Mouse (Mus musculus): ENCODE data around the gene Gm20388. TPM values are rescaled to one million over a fixed set of nuclear protein-coding genes. Genes with fewer than 3 reads are reported as not detected.

The Gm20388 gene
- polyA plus RNA-seq, 1 experiment from 2014 or later = not detected

- WGBS = 2% methylated on average over 45 of the region's 52 CpGs
- Histone ChIP-seq H3K4me1 (peaks cover 57% of the 10 kb centered on the region), H3K4me2 (peak overlapping the region; percentile 80), H3K36me3 (no peaks in the 10 kb centered on the region), H3K27me3 (replicated peaks) (no peaks in the 10 kb centered on the region), H3K9me3 (no peaks in the 10 kb centered on the region), H3K9ac (peak overlapping the region; percentile 90), H3K4me3 (peak overlapping the region; percentile 72), H3K27ac (replicated peaks) (peak overlapping the region; percentile 84)
- ATAC-seq (ENCODE audit: extremely low read depth, insufficient number of reproducible peaks, low FRiP score, low TSS enrichment) = peak; percentile 21; the same call in 1 of the 2 replicates
Measured at GRCm38 (mm10) chr8:122550234-122550994, 2639.8 kb downstream of the Gm20388 start.

GRCm38 (mm10) chr8:122550995-122551264, 2640.3 kb downstream of the Gm20388 start:
- no peaks in the 10 kb centered on the region for H3K27me3 ChIP-seq (replicated peaks)
- under 1% methylated on average over 37 of the region's 43 CpGs for WGBS
- peak overlapping the region; percentile 72 for H3K4me3 ChIP-seq
- H3K4me1 ChIP-seq = peaks cover 53% of the 10 kb centered on the region
- no peak; the same call in 1 of the 2 replicates for ATAC-seq (ENCODE audit: extremely low read depth, insufficient number of reproducible peaks, low FRiP score, low TSS enrichment)
- H3K9ac ChIP-seq = peak overlapping the region; percentile 90
- no peaks in the 10 kb centered on the region for H3K9me3 ChIP-seq
- peak overlapping the region; percentile 80 for H3K4me2 ChIP-seq
- no peaks in the 10 kb centered on the region for H3K36me3 ChIP-seq
- peak overlapping the region; percentile 84 for H3K27ac ChIP-seq (replicated peaks)

- Histone ChIP-seq H3K36me3 (no peaks in the 10 kb centered on the region), H3K27me3 (replicated peaks) (no peaks in the 10 kb centered on the region), H3K9me3 (no peaks in the 10 kb centered on the region), H3K4me3 (peak within 1 kb of the TSS; percentile 72), H3K4me2 (peak within 1 kb of the TSS; percentile 80), H3K27ac (replicated peaks) (peak within 1 kb of the TSS; percentile 84), H3K4me1 (peaks cover 52% of the 10 kb centered on the region), H3K9ac (peak within 1 kb of the TSS; percentile 90)
- peak; percentile 61 for ATAC-seq (ENCODE audit: extremely low read depth, insufficient number of reproducible peaks, low FRiP score, low TSS enrichment)
- whole genome bisulfite sequencing = 10% methylated on average over 50 of the region's 56 CpGs
Measured at GRCm38 (mm10) chr8:122551265-122552051, 2640.8 kb downstream of the Gm20388 start, which contains the start of gene Piezo1. Piezo1 (minus strand) TSS chr8:122551329.

GRCm38 (mm10) chr8:122554786-122555185, 2644.1 kb downstream of the Gm20388 start:
- Histone ChIP-seq H3K4me1 (peaks cover 45% of the 10 kb centered on the region), H3K27ac (replicated peaks) (no peak overlapping the region), H3K4me3 (no peak overlapping the region), H3K9me3 (no peaks in the 10 kb centered on the region), H3K27me3 (replicated peaks) (no peaks in the 10 kb centered on the region), H3K9ac (no peak overlapping the region), H3K4me2 (no peak overlapping the region), H3K36me3 (no peaks in the 10 kb centered on the region)
- no peak for ATAC-seq (ENCODE audit: extremely low read depth, insufficient number of reproducible peaks, low FRiP score, low TSS enrichment)
- 75% methylated on average over 6 of the region's 6 CpGs for WGBS

GRCm38 (mm10) chr8:122556030-122557009, 2645.7 kb downstream of the Gm20388 start:
- Histone ChIP-seq H3K9ac (peak overlapping the region; percentile 59), H3K4me2 (peak overlapping the region; percentile 43), H3K36me3 (no peaks in the 10 kb centered on the region), H3K9me3 (no peaks in the 10 kb centered on the region), H3K27ac (replicated peaks) (peak overlapping the region; percentile 66), H3K27me3 (replicated peaks) (no peaks in the 10 kb centered on the region), H3K4me1 (peaks cover 38% of the 10 kb centered on the region), H3K4me3 (no peak overlapping the region)
- WGBS = 52% methylated on average over 12 of the region's 12 CpGs
- no peak for ATAC-seq (ENCODE audit: extremely low read depth, insufficient number of reproducible peaks, low FRiP score, low TSS enrichment)

- Histone ChIP-seq H3K4me1 (peaks cover 35% of the 10 kb centered on the region), H3K27me3 (replicated peaks) (no peaks in the 10 kb centered on the region), H3K4me2 (peak overlapping the region; percentile 43; the same call in 1 of the 2 replicates), H3K27ac (replicated peaks) (peak overlapping the region; percentile 66; the same call in 1 of the 2 replicates), H3K9me3 (no peaks in the 10 kb centered on the region), H3K9ac (peak overlapping the region; percentile 59; the same call in 1 of the 2 replicates), H3K36me3 (no peaks in the 10 kb centered on the region), H3K4me3 (no peak overlapping the region)
- 37% methylated on average over 10 of the region's 10 CpGs for WGBS
- no peak for ATAC-seq (ENCODE audit: extremely low read depth, insufficient number of reproducible peaks, low FRiP score, low TSS enrichment)
Measured at GRCm38 (mm10) chr8:122557248-122558038, 2646.8 kb downstream of the Gm20388 start.

- H3K9ac ChIP-seq = 0 out of 2 replicates have a peak overlapping the region, but pooled peaks have one; percentile 34
- H3K4me2 ChIP-seq = no peak overlapping the region; the same call in 1 of the 2 replicates
- no peaks in the 10 kb centered on the region for H3K9me3 ChIP-seq
- no peak for ATAC-seq (ENCODE audit: extremely low read depth, insufficient number of reproducible peaks, low FRiP score, low TSS enrichment)
- no peak overlapping the region for H3K4me3 ChIP-seq
- peaks cover 35% of the 10 kb centered on the region for H3K4me1 ChIP-seq
- 10% methylated on average over 12 of the region's 12 CpGs for WGBS
- H3K36me3 ChIP-seq = no peaks in the 10 kb centered on the region
- H3K27me3 ChIP-seq (replicated peaks) = no peaks in the 10 kb centered on the region
- H3K27ac ChIP-seq (replicated peaks) = peak overlapping the region; percentile 72
Measured at GRCm38 (mm10) chr8:122558671-122559349, 2648.2 kb downstream of the Gm20388 start.

GRCm38 (mm10) chr8:122561199-122561598, 2650.6 kb downstream of the Gm20388 start:
- no peaks in the 10 kb centered on the region for H3K9me3 ChIP-seq
- H3K4me2 ChIP-seq = no peak overlapping the region
- H3K36me3 ChIP-seq = no peaks in the 10 kb centered on the region
- H3K27ac ChIP-seq (replicated peaks) = no peak overlapping the region
- no peaks in the 10 kb centered on the region for H3K27me3 ChIP-seq (replicated peaks)
- ATAC-seq (ENCODE audit: extremely low read depth, insufficient number of reproducible peaks, low FRiP score, low TSS enrichment) = no peak
- 74% methylated on average over 5 of the region's 5 CpGs for WGBS
- peaks cover 28% of the 10 kb centered on the region for H3K4me1 ChIP-seq
- H3K9ac ChIP-seq = no peak overlapping the region
- H3K4me3 ChIP-seq = no peak overlapping the region

GRCm38 (mm10) chr8:122564363-122565352, 2654.0 kb downstream of the Gm20388 start:
- H3K4me1 ChIP-seq = peaks cover 28% of the 10 kb centered on the region
- H3K36me3 ChIP-seq = peaks cover 5% of the 10 kb centered on the region
- H3K4me2 ChIP-seq = no peak overlapping the region
- H3K4me3 ChIP-seq = no peak overlapping the region
- H3K9ac ChIP-seq = 0 out of 2 replicates have a peak overlapping the region, but pooled peaks have one; percentile 3
- no peak for ATAC-seq (ENCODE audit: extremely low read depth, insufficient number of reproducible peaks, low FRiP score, low TSS enrichment)
- WGBS = 76% methylated on average over 25 of the region's 25 CpGs
- H3K9me3 ChIP-seq = no peaks in the 10 kb centered on the region
- H3K27ac ChIP-seq (replicated peaks) = no peak overlapping the region
- H3K27me3 ChIP-seq (replicated peaks) = no peaks in the 10 kb centered on the region

All from heart, embryonic 13.5 days (tissue).